Comparison of ENCODE assay signal across 11 mouse cellular contexts in genomic region chr6:55420869-55421361, GRCm38 (mm10). TPM values are rescaled to one million over a fixed set of nuclear protein-coding genes. Genes with fewer than 3 reads are reported as not detected.
DNase-seq lines count a peak whose midpoint lies in the region; ATAC-seq and TF ChIP-seq lines count a peak whose summit lies in the region.
"Had no signal": no experiment of that assay in that cellular context is flagged by ENCODE, and none has a peak within 500 bp of the region (broad histone marks: within the 10 kb centered on the region; RNA-seq: fewer than 3 reads in every experiment).

No protein-coding gene starts in this region.

- TF ChIP-seq EP300 in heart, adult 2 months (IDR thresholded peaks at IDR 0.05; ENCODE audit: insufficient read depth, low read depth, low read length): no peak

- no peaks in the 10 kb centered on the region for H3K36me3 ChIP-seq in forebrain, embryonic 10.5 days (replicated peaks)
- H3K36me3 ChIP-seq in hindbrain, postnatal 0 days (ENCODE audit: insufficient read depth, low read length): no peaks in the 10 kb centered on the region
- H3K36me3 ChIP-seq in neural tube, embryonic 14.5 days (ENCODE audit: control insufficient read depth, insufficient read depth, low read length): no peaks in the 10 kb centered on the region
- no peaks in the 10 kb centered on the region for H3K36me3 ChIP-seq in heart, adult 2 months (ENCODE audit: control insufficient read depth, insufficient read depth, low read length)

- no peak overlapping the region for H3K4me2 ChIP-seq in hindbrain, postnatal 0 days (ENCODE audit: low read depth, low read length)
- no peak overlapping the region for H3K4me2 ChIP-seq in neural tube, embryonic 14.5 days (ENCODE audit: low read depth, low read length)

- peak overlapping the region; percentile 68 for H3K27ac ChIP-seq in forebrain, embryonic 10.5 days
- peak overlapping the region; percentile 62 for H3K27ac ChIP-seq in hindbrain, postnatal 0 days
- no peak overlapping the region; the same call in 1 of the 2 replicates for H3K27ac ChIP-seq in neural tube, embryonic 14.5 days (ENCODE audit: low read depth, low read length)
- H3K27ac ChIP-seq in heart, adult 2 months: no peak overlapping the region

- intact Hi-C loops in heart, adult 2 months (cut with DNase I): no loop called here

- no peak for TF ChIP-seq POLR2A in heart, adult 2 months (IDR thresholded peaks at IDR 0.05; ENCODE audit: insufficient read depth, low read depth, low read length)

- TF ChIP-seq CTCF in hindbrain, postnatal 0 days (IDR thresholded peaks at IDR 0.05; ENCODE audit: low read depth): no peak
- TF ChIP-seq CTCF in heart, adult 2 months (IDR thresholded peaks at IDR 0.05): no peak

- 0 out of 2 replicates have a peak, but pooled peaks cover 9% of the 10 kb centered on the region for H3K27me3 ChIP-seq in forebrain, embryonic 10.5 days (ENCODE audit: poor library complexity, severe bottlenecking)
- H3K27me3 ChIP-seq in hindbrain, postnatal 0 days (ENCODE audit: insufficient read depth, low read length): no peaks in the 10 kb centered on the region
- no peaks in the 10 kb centered on the region for H3K27me3 ChIP-seq in neural tube, embryonic 14.5 days (ENCODE audit: control insufficient read depth, insufficient read depth, low read length)
- no peaks in the 10 kb centered on the region for H3K27me3 ChIP-seq in heart, adult 2 months (ENCODE audit: control insufficient read depth, insufficient read depth, low read length)

- H3K9me3 ChIP-seq in forebrain, embryonic 10.5 days: no peaks in the 10 kb centered on the region
- H3K9me3 ChIP-seq in hindbrain, postnatal 0 days (ENCODE audit: low read length): no peaks in the 10 kb centered on the region
- no peaks in the 10 kb centered on the region for H3K9me3 ChIP-seq in neural tube, embryonic 14.5 days (ENCODE audit: control insufficient read depth, low read length)

- DNase-seq in right cerebral cortex, postnatal 10 days (ENCODE audit: low spot score in 2 of 2): peak; percentile 76 to 80
- no peak for DNase-seq in right cerebral cortex, postnatal 36 days (ENCODE audit: low spot score in 2 of 2)
- peak; percentile 39 for DNase-seq in forebrain, embryonic 10.5 days (ENCODE audit: extremely low spot score, low spot score)
- peak; percentile 84 for DNase-seq in hindbrain, postnatal 0 days (ENCODE audit: low spot score)
- no peak for DNase-seq in heart, adult 2 months
- no peak for DNase-seq in kidney, postnatal 36 days
- no peak for DNase-seq in spleen, postnatal 4 days (ENCODE audit: low spot score in 2 of 2)
- DNase-seq: cerebellum, adult 2 months had no signal

- 14% methylated on average over 1 of the region's 1 CpGs for WGBS in forebrain, embryonic 10.5 days
- 13% methylated on average over 1 of the region's 1 CpGs for WGBS in hindbrain, postnatal 0 days
- WGBS in neural tube, embryonic 14.5 days: 4% methylated on average over 1 of the region's 1 CpGs
- WGBS in heart, adult 2 months: 44% methylated on average over 1 of the region's 1 CpGs

- H3K4me3 ChIP-seq in forebrain, embryonic 10.5 days: no peak overlapping the region
- H3K4me3 ChIP-seq in hindbrain, postnatal 0 days (ENCODE audit: low read length): no peak overlapping the region
- no peak overlapping the region for H3K4me3 ChIP-seq in neural tube, embryonic 14.5 days (ENCODE audit: low read depth, low read length)
- no peak overlapping the region for H3K4me3 ChIP-seq in heart, adult 2 months

- peaks cover 23% of the 10 kb centered on the region for H3K4me1 ChIP-seq in forebrain, embryonic 10.5 days
- H3K4me1 ChIP-seq in hindbrain, postnatal 0 days (ENCODE audit: insufficient read depth, low read length): peaks cover 6% of the 10 kb centered on the region; the same call in 1 of the 2 replicates
- H3K4me1 ChIP-seq in neural tube, embryonic 14.5 days (ENCODE audit: control insufficient read depth, insufficient read depth, low read length): peaks cover 10% of the 10 kb centered on the region; the same call in 1 of the 2 replicates
- no peaks in the 10 kb centered on the region for H3K4me1 ChIP-seq in heart, adult 2 months (ENCODE audit: control insufficient read depth, insufficient read depth, low read length)

- H3K9ac ChIP-seq in hindbrain, postnatal 0 days (replicated peaks; ENCODE audit: low read length): no peak overlapping the region
- no peak overlapping the region for H3K9ac ChIP-seq in neural tube, embryonic 14.5 days (replicated peaks; ENCODE audit: low read depth, low read length)
- no peak overlapping the region for H3K9ac ChIP-seq in heart, adult 2 months (ENCODE audit: low read depth, low read length)

- no peaks in the 10 kb centered on the region for H3K79me2 ChIP-seq in heart, adult 2 months (replicated peaks; ENCODE audit: control insufficient read depth, insufficient read depth, low read length)

- ATAC-seq in hindbrain, postnatal 0 days: peak; percentile 76
- ATAC-seq in neural tube, embryonic 14.5 days (ENCODE audit: low read depth): peak; percentile 82

RNA-seq across cellular contexts. Expression of gene Adcyap1r1, which starts 30.9 kb away (rescaled TPM):
- 3.4 and 3.9 TPM in 2 replicates for polyA plus RNA-seq in forebrain, embryonic 10.5 days (2016; fragmentation: Nextera tagmentation; extraction: Ambion mirVana)
- 236 and 269 TPM in 2 replicates for total RNA-seq in hindbrain, postnatal 0 days (2014; rRNA removed)
- polyA plus RNA-seq in hindbrain, postnatal 0 days (2015; fragmentation: Nextera tagmentation; extraction: Ambion mirVana): 67.1 and 72.2 TPM in 2 replicates
- polyA plus RNA-seq in neural tube, embryonic 14.5 days (2014; fragmentation: Nextera tagmentation; extraction: Ambion mirVana): 70.7 and 79.3 TPM in 2 replicates
- total RNA-seq in heart, adult 2 months (2021): 1 to 10 TPM; 4.4 to 4.5 TPM
- polyA plus RNA-seq in heart, adult 2 months (2012; rRNA removed): 4.8 and 7.4 TPM in 2 replicates

RNA-seq across cellular contexts. Expression of gene Ghrhr, which starts 44.8 kb away (rescaled TPM):
- not detected in 2 replicates for polyA plus RNA-seq in forebrain, embryonic 10.5 days (2016; fragmentation: Nextera tagmentation; extraction: Ambion mirVana)
- not detected in 2 replicates for total RNA-seq in hindbrain, postnatal 0 days (2014; rRNA removed)
- not detected in 2 replicates for polyA plus RNA-seq in hindbrain, postnatal 0 days (2015; fragmentation: Nextera tagmentation; extraction: Ambion mirVana)
- polyA plus RNA-seq in neural tube, embryonic 14.5 days (2014; fragmentation: Nextera tagmentation; extraction: Ambion mirVana): not detected in 2 replicates
- not detected for total RNA-seq in heart, adult 2 months (2021)
- not detected in 2 replicates for polyA plus RNA-seq in heart, adult 2 months (2012; rRNA removed)
- total RNA-seq: layer of hippocampus, adult 8-10 months had no signal
- polyA plus RNA-seq: cerebellum, adult 2 months; liver, embryonic 16.5 days had no signal

Comparison
In these comparisons a context has a peak if more than half of its experiments do, and no peak if none do; other contexts are left out.
1. DNase-seq: peak in right cerebral cortex, postnatal 10 days (2 of 2), forebrain, embryonic 10.5 days (single experiment) and hindbrain, postnatal 0 days (single experiment); none in right cerebral cortex, postnatal 36 days (0 of 2), heart, adult 2 months (0 of 2), kidney, postnatal 36 days (0 of 2) and spleen, postnatal 4 days (0 of 2).
2. H3K27ac ChIP-seq: peak in forebrain, embryonic 10.5 days (single experiment) and hindbrain, postnatal 0 days (single experiment); none in neural tube, embryonic 14.5 days (single experiment) and heart, adult 2 months (single experiment).